Mouse (Mus musculus) left cerebral cortex, postnatal 14 days (tissue): ENCODE data around the gene Lysmd2. TPM values are rescaled to one million over a fixed set of nuclear protein-coding genes. Genes with fewer than 3 reads are reported as not detected.
A peak's percentile ranks its signal among the peaks of the same experiment; 100 is the strongest.

ENCODE experiments used
- DNase-seq, 2 experiments: peaks; one replicate each; pipeline ENCODE4 v3.0.0; 2021 to 2022; ENCODE audit warnings: low spot score in 2 of 2, mixed read lengths in 1 of 2
- intact Hi-C: fragments of 180-260 bp; cut with DNase I; formaldehyde crosslinking; loops from one replicate; pipeline ENCODE4 v1.15.1; 2025
- total RNA-seq, 2 experiments: library from RNA; stranded (reverse); gene quantifications; 2 replicates each; pipeline ENCODE4 v1.2.3; 2021

Gene Lysmd2
- total RNA-seq, 2 experiments from 2014 or later: 60.1 to 63.1 TPM

- DNase-seq: peak; percentile 96 to 97
- intact Hi-C loops: no loop called here
Observed at GRCm38 (mm10) chr9:75683426-75684191, 58.1 kb downstream of the Lysmd2 start, which contains the start of gene Scg3. Scg3 (minus strand) TSS chr9:75684056.

- intact Hi-C loops: no loop called here
Observed at GRCm38 (mm10) chr9:75684292-75684691, 58.8 kb downstream of the Lysmd2 start.

GRCm38 (mm10) chr9:75684772-75685171 is 59.2 kb downstream of the Lysmd2 start:
- intact Hi-C loops: no loop called here
- DNase-seq: peak in 1 of 2 experiments; percentile 61

More at GRCm38 (mm10) chr9:75684292-75684691, 58.8 kb downstream of the Lysmd2 start:
- no peak for DNase-seq

Other genes starting within 250 kb of the Lysmd2 start
- gene Mapk6, start 215.7 kb upstream of the Lysmd2 start, total RNA-seq: 10 to 100 TPM; 74.9 to 87.9 TPM
- 10 to 100 TPM; 27.9 to 29.4 TPM for gene Leo1, start 184.2 kb upstream of the Lysmd2 start, total RNA-seq
- gene Tmod3, start 66.1 kb upstream of the Lysmd2 start, total RNA-seq: 10 to 100 TPM; 59.0 to 64.9 TPM
- gene Tmod2, start 14.4 kb upstream of the Lysmd2 start, total RNA-seq: 100 to 1,000 TPM; 436 to 438 TPM
- 100 to 1,000 TPM; 317 to 336 TPM for gene Scg3, start 58.3 kb downstream of the Lysmd2 start, total RNA-seq
- gene Bmp5, start 149.6 kb downstream of the Lysmd2 start, total RNA-seq: 1 to 10 TPM; 1.9 TPM